Mouse (Mus musculus) midbrain, embryonic 12.5 days (tissue): ENCODE data around the gene Pkd1. TPM values are rescaled to one million over a fixed set of nuclear protein-coding genes. Genes with fewer than 3 reads are reported as not detected.

Source experiments
- ATAC-seq: fragments of 200-750 bp; cut with Nextera tagmentation; 2 replicates; pipeline ENCODE4 v1.8.0; 2017; ENCODE audit warnings: low read depth, moderate TSS enrichment, moderate library complexity; ENCODE audit not compliant: low FRiP score
- H3K27ac ChIP-seq: fragments of 300-500 bp; sonication (generic); replicated peaks from 2 replicates; pipeline ENCODE4 v1.5.1; 2016; ENCODE audit warnings: mild to moderate bottlenecking
- H3K27me3 ChIP-seq: fragments of 300-500 bp; sonication (generic); 2 replicates; pipeline ENCODE4 v1.6.1; 2016; ENCODE audit warnings: mild to moderate bottlenecking
- H3K36me3 ChIP-seq: fragments of 300-500 bp; sonication (generic); 2 replicates; pipeline ENCODE4 v1.6.1; 2016
- H3K4me1 ChIP-seq: fragments of 300-500 bp; sonication (generic); 2 replicates; pipeline ENCODE4 v1.6.1; 2016
- H3K4me2 ChIP-seq: fragments of 300-500 bp; sonication (generic); replicated peaks from 2 replicates; pipeline ENCODE4 v1.6.1; 2016; ENCODE audit warnings: mild to moderate bottlenecking, moderate library complexity
- H3K4me3 ChIP-seq: fragments of 300-500 bp; sonication (generic); 2 replicates; pipeline ENCODE4 v1.5.1; 2016; ENCODE audit warnings: mild to moderate bottlenecking
- H3K9ac ChIP-seq: fragments of 300-500 bp; sonication (generic); replicated peaks from 2 replicates; pipeline ENCODE4 v1.6.1; 2016; ENCODE audit warnings: mild to moderate bottlenecking, moderate library complexity
- H3K9me3 ChIP-seq: fragments of 300-500 bp; sonication (generic); 2 replicates; pipeline ENCODE4 v1.6.1; 2016; ENCODE audit warnings: mild to moderate bottlenecking
- WGBS: fragments of 180-500 bp; shearing (Covaris S2); methylation state at CpG from one replicate; pipeline ENCODE4 v1.1.7; 2016; 5-methylcytosine and 5-hydroxymethylcytosine counted together
- polyA plus RNA-seq: library from polyadenylated mRNA; unstranded; fragments of >200 nt; fragmentation: Nextera tagmentation; extraction: Ambion mirVana; gene quantifications from 2 replicates; pipeline ENCODE4 v1.2.1, GENCODE M21; 2016

Pkd1 gene
- 25.1 and 27.1 TPM in 2 replicates for polyA plus RNA-seq

DNA sequence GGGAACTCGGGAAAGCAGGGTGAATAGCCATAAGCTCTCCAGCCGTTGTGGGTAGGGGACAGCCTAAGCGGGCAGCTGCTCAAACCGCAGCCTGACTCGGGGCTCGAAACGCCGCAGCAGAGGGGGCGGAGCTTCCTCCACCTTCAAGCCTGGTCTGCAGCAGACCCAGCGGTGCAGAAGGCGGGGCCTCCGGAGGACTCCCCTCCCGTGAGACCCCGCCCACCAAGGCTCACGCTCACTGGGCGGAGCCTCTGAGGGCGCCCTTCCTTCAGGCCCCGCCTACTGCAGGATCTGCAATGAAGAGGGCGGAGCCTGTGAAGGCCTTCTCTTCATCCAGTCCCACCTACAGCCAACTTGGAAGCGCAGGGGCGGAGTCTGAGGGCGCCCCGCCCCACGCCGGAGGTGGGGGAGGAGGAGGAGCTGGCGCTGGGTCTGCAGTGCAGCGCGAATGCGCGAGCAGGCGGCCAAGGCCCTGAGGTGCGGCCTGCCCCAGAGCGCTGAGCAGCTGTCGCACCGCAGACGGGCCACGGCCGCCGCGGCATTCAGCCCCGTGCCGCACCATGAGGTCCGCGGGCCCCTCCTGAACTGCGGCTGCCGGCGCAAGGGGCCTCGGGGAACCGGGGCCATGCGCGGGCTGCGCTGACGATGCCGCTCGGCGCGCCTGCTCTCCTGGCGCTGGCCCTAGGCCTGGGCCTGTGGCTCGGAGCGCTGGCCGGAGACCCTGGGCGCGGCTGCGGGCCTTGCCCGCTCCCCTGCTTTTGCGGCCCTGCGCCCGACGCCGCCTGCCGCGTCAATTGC lies at the start of gene Pkd1:
Gene Pkd1 (plus strand): TSS at position 217 of the 798 bp plus-strand sequence.
- ATAC-seq, result peak; percentile 96
- H3K9ac ChIP-seq, result peak within 1 kb of the TSS; percentile 88
- peak within 1 kb of the TSS; percentile 97 for H3K27ac ChIP-seq
- H3K27me3 ChIP-seq, result peaks cover 25% of the 10 kb centered on the region
- peak within 1 kb of the TSS; percentile 76 for H3K4me3 ChIP-seq
- peak within 1 kb of the TSS; percentile 70 for H3K4me2 ChIP-seq
- no peaks in the 10 kb centered on the region for H3K36me3 ChIP-seq
- H3K9me3 ChIP-seq, result no peaks in the 10 kb centered on the region
- peaks cover 29% of the 10 kb centered on the region for H3K4me1 ChIP-seq
- under 1% methylated on average over 72 of the region's 72 CpGs for WGBS

- H3K36me3 ChIP-seq, result peaks cover 95% of the 10 kb centered on the region
- no peak for ATAC-seq
- no peak overlapping the region for H3K27ac ChIP-seq
- H3K9ac ChIP-seq, result no peak overlapping the region
- peaks cover 8% of the 10 kb centered on the region for H3K4me1 ChIP-seq
- 25% methylated on average over 11 of the region's 11 CpGs for WGBS
- no peaks in the 10 kb centered on the region for H3K9me3 ChIP-seq
- no peak overlapping the region for H3K4me3 ChIP-seq
- no peak overlapping the region for H3K4me2 ChIP-seq
- peaks cover 2% of the 10 kb centered on the region; the same call in 1 of the 2 replicates for H3K27me3 ChIP-seq
Observed at GRCm38 (mm10) chr17:24502208-24502607, 47.4 kb upstream of the Pkd1 start.

GRCm38 (mm10) chr17:24504085-24504484 lies 45.5 kb upstream of the Pkd1 start:
- H3K4me3 ChIP-seq, result no peak overlapping the region
- no peak overlapping the region for H3K4me2 ChIP-seq
- no peak for ATAC-seq
- H3K27me3 ChIP-seq, result peaks cover 5% of the 10 kb centered on the region; the same call in 1 of the 2 replicates
- 96% methylated on average over 10 of the region's 10 CpGs for WGBS
- no peak overlapping the region for H3K9ac ChIP-seq
- no peaks in the 10 kb centered on the region for H3K9me3 ChIP-seq
- H3K27ac ChIP-seq, result no peak overlapping the region
- H3K36me3 ChIP-seq, result peaks cover 94% of the 10 kb centered on the region
- peaks cover 8% of the 10 kb centered on the region for H3K4me1 ChIP-seq

DNA sequence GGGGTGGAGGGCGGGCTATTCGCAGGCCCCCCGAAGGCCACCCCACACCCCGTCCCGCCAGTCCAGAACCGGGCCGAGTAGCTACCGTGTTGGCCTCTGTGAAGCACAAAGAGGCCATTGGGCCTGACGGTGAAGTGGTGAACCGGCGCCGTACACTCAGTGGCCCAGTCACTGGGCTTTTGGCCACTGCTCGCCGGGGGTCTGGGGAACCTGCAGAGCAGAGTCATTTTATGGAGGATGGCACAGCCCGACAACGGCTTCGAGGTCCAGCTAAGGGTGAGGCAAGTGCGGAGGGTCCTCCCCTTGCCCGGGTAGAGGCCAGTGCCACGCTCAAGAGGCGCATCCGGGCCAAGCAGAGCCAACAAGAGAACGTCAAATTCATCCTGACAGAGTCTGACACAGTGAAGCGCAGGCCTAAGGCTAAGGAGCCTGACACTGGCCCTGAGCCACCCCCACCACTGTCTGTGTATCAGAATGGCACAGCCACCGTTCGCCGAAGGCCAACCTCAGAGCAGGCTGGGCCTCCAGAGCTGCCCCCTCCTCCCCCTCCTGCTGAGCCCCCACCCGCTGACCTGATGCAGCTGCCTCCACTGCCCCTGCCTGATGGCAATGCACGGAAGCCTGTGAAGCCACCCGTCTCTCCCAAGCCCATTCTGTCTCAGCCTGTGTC lies 44.2 kb upstream of the Pkd1 start:
- Histone ChIP-seq H3K27ac (no peak overlapping the region), H3K9ac (no peak overlapping the region), H3K36me3 (peaks cover 96% of the 10 kb centered on the region), H3K4me3 (no peak overlapping the region), H3K4me2 (no peak overlapping the region), H3K4me1 (peaks cover 8% of the 10 kb centered on the region), H3K27me3 (peaks cover 5% of the 10 kb centered on the region; the same call in 1 of the 2 replicates), H3K9me3 (no peaks in the 10 kb centered on the region)
- 89% methylated on average over 30 of the region's 30 CpGs for WGBS
- ATAC-seq, result no peak

GRCm38 (mm10) chr17:24506332-24507070 lies 43.1 kb upstream of the Pkd1 start:
- Histone ChIP-seq H3K27ac (0 out of 2 replicates have a peak overlapping the region, but pooled peaks have one; percentile 22), H3K4me1 (peaks cover 8% of the 10 kb centered on the region), H3K4me2 (peak overlapping the region; percentile 23; the same call in 1 of the 2 replicates), H3K36me3 (peaks cover 96% of the 10 kb centered on the region), H3K27me3 (peaks cover 5% of the 10 kb centered on the region; the same call in 1 of the 2 replicates), H3K9me3 (no peaks in the 10 kb centered on the region), H3K9ac (no peak overlapping the region; the same call in 1 of the 2 replicates), H3K4me3 (no peak overlapping the region)
- 29% methylated on average over 31 of the region's 36 CpGs for WGBS
- ATAC-seq, result 0 out of 2 replicates have a peak, but pooled peaks have one; percentile 34

DNA sequence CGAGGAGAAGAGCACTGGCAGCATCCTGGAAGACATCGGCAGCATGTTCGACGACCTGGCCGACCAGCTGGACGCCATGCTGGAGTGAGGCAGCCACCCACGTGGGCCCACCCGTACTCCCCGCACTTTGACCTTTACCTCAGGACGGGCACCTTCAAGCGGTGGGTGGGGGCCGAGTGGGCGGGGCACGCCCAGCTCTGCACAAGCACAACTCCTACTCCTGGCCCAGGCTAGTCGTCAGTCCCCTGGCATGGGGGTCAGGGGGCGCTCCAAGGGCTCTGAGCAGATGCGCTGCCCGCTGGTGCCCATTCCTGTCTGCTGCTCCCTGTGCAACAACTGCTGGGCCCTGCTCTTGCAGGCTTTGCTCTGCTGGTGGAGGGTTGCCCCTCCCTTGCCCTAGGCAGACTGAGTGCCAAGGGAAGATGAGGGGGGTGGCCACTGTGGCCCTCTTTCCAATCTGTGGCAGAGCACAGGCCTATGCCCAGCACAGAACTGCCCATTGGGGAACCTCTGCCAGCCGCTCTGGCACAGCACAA lies 42.4 kb upstream of the Pkd1 start:
- 0 out of 2 replicates have a peak, but pooled peaks have one; percentile 61 for ATAC-seq
- H3K4me1 ChIP-seq, result peaks cover 8% of the 10 kb centered on the region
- H3K36me3 ChIP-seq, result peaks cover 96% of the 10 kb centered on the region
- H3K4me2 ChIP-seq, result no peak overlapping the region
- no peaks in the 10 kb centered on the region for H3K9me3 ChIP-seq
- no peak overlapping the region for H3K27ac ChIP-seq
- 52% methylated on average over 19 of the region's 19 CpGs for WGBS
- peaks cover 5% of the 10 kb centered on the region; the same call in 1 of the 2 replicates for H3K27me3 ChIP-seq
- no peak overlapping the region for H3K4me3 ChIP-seq
- H3K9ac ChIP-seq, result no peak overlapping the region

- Histone ChIP-seq H3K9ac (0 out of 2 replicates have a peak overlapping the region, but pooled peaks have one; percentile 15), H3K4me3 (no peak overlapping the region), H3K4me2 (no peak overlapping the region), H3K9me3 (no peaks in the 10 kb centered on the region), H3K27me3 (peaks cover 5% of the 10 kb centered on the region; the same call in 1 of the 2 replicates), H3K36me3 (peaks cover 95% of the 10 kb centered on the region), H3K4me1 (peaks cover 8% of the 10 kb centered on the region), H3K27ac (no peak overlapping the region)
- 81% methylated on average over 12 of the region's 12 CpGs for WGBS
- ATAC-seq, result no peak
Observed at GRCm38 (mm10) chr17:24507806-24508460, 41.7 kb upstream of the Pkd1 start.

DNA sequence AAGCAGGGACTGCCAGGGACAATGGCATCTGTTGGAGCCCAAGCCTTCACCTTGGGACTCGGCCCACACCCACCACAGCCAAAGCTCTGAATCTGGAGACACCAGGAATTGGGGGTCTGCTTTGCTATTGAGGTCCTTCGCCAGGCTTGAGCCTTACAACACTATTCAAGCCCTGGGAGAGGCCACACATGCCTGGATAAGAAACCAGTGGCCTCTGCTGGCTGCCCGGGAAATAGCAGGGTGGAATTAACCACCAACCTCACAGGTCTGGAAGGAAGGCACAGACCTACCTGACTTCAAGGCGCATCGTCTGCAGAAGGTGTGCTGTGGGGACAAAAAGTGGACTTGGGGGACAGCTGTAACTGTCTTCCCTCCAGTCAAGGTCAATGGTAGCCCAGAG lies 36.0 kb upstream of the Pkd1 start:
- H3K4me3 ChIP-seq, result no peak overlapping the region
- H3K9me3 ChIP-seq, result no peaks in the 10 kb centered on the region
- WGBS, result 57% methylated on average over 5 of the region's 5 CpGs
- no peak overlapping the region for H3K27ac ChIP-seq
- H3K4me2 ChIP-seq, result no peak overlapping the region
- H3K36me3 ChIP-seq, result peaks cover 95% of the 10 kb centered on the region
- 0 out of 2 replicates have a peak, but pooled peaks have one; percentile 47 for ATAC-seq
- no peaks in the 10 kb centered on the region for H3K4me1 ChIP-seq
- no peaks in the 10 kb centered on the region for H3K27me3 ChIP-seq
- H3K9ac ChIP-seq, result no peak overlapping the region

DNA sequence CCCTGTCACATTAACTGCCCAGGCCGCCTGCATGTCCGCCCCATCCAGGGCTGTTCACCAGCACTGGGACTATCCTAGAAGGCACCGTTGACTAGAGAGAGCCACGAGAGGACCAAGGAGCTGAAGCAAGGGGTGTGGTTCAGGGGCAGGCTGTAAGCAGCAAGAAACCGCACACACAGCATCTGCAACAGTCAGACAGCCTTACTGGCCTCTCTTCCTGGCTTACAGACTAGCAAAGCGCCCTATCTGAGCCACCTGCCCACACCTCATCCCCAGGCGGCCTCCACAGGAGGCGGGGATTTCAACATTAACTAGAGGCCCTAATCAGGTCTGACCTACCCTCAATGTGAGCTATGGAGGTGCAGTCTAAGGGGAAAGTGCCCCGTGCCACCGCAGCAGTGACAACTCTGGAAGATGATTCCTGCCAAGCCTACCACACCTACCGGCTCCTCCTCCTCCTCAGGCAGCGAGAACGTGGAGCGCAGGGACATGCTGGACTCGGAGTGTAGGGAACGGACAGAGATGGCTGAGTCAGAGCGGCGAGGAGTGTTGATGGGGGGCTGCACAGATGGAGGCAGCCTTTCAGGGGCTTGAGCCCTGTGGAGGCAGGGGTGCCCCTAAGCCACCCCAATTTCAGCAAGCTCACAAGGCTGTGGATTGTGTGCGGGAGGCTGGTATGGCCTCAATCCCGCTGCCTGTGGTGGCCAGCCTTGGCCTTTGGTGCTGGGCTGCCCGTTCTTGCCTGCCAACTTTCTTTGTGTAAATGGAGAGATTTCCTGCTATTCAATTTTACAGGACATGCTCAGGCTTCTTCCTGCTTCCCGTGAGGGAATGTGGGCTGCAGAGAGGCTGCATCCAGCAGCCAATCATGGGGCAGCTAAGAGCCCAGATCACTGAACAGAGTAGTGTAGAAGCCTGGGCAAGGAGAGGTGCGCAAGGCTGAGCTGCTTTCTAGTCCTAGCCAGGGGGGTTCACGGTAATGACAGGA lies 35.1 kb upstream of the Pkd1 start:
- Histone ChIP-seq H3K9me3 (no peaks in the 10 kb centered on the region), H3K4me2 (no peak overlapping the region), H3K27me3 (no peaks in the 10 kb centered on the region), H3K4me3 (no peak overlapping the region), H3K36me3 (peaks cover 90% of the 10 kb centered on the region), H3K4me1 (no peaks in the 10 kb centered on the region), H3K9ac (no peak overlapping the region), H3K27ac (no peak overlapping the region)
- no peak for ATAC-seq
- WGBS, result 89% methylated on average over 24 of the region's 24 CpGs

DNA sequence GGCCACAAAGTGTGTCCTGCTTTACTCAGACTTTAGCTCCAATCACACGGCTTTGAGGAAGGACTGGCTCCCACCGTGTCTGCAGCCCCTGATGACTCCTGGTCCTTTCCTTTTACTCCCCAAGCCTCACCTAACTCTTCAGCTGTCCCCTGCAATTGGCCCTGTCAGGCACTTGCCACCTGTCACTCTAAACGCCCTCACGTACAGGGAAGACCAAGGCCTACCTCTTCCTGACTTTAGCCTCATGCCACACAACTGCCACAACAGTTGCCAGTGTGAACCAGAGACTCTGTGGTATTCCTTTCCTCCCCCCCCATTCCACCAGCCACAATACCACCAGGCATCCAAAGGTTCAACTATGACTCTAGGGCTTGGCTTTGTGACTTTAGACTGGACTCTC lies 29.2 kb upstream of the Pkd1 start:
- H3K4me3 ChIP-seq, result no peak overlapping the region
- no peaks in the 10 kb centered on the region for H3K9me3 ChIP-seq
- 0 out of 2 replicates have a peak, but pooled peaks cover 3% of the 10 kb centered on the region for H3K4me1 ChIP-seq
- WGBS, result 89% methylated on average over 4 of the region's 4 CpGs
- H3K27me3 ChIP-seq, result no peaks in the 10 kb centered on the region
- H3K36me3 ChIP-seq, result peaks cover 47% of the 10 kb centered on the region
- ATAC-seq, result no peak
- no peak overlapping the region for H3K9ac ChIP-seq
- H3K4me2 ChIP-seq, result no peak overlapping the region
- H3K27ac ChIP-seq, result no peak overlapping the region
